Mouse (Mus musculus): ENCODE results near the gene Frmd8. TPM values are rescaled to one million over a fixed set of nuclear protein-coding genes. Genes with fewer than 3 reads are reported as not detected.

The Frmd8 gene
- polyA plus RNA-seq, 1 experiment from 2014 or later: 14.0 TPM

- DNase-seq (ENCODE audit: low spot score, missing footprints) (no peak), ATAC-seq (ENCODE audit: low FRiP score) (no peak)
- WGBS: 78% methylated on average over 9 of the region's 9 CpGs
- H3K4me1 ChIP-seq (ENCODE audit: control insufficient read depth, insufficient read depth, low read length): peaks cover 29% of the 10 kb centered on the region
- no peaks in the 10 kb centered on the region for H3K9me3 ChIP-seq (ENCODE audit: control insufficient read depth, low read length)
- H3K27me3 ChIP-seq (ENCODE audit: control insufficient read depth, insufficient read depth, low read length): no peaks in the 10 kb centered on the region
- no peak overlapping the region for H3K9ac ChIP-seq (ENCODE audit: low read length)
- H3K36me3 ChIP-seq (ENCODE audit: control insufficient read depth, insufficient read depth, low read length): no peaks in the 10 kb centered on the region
- H3K4me2 ChIP-seq: no peak overlapping the region
- H3K4me3 ChIP-seq (ENCODE audit: low read depth, low read length): no peak overlapping the region
- H3K27ac ChIP-seq (ENCODE audit: low read depth, low read length): peak overlapping the region; percentile 15; the same call in 1 of the 2 replicates
Observed at GRCm38 (mm10) chr19:5810840-5811563, 64.1 kb downstream of the Frmd8 start.

- no peaks in the 10 kb centered on the region for H3K36me3 ChIP-seq (ENCODE audit: control insufficient read depth, insufficient read depth, low read length)
- H3K4me3 ChIP-seq (ENCODE audit: low read depth, low read length): no peak overlapping the region
- H3K9ac ChIP-seq (ENCODE audit: low read length): no peak overlapping the region
- whole genome bisulfite sequencing: 55% methylated on average over 11 of the region's 11 CpGs
- H3K9me3 ChIP-seq (ENCODE audit: control insufficient read depth, low read length): no peaks in the 10 kb centered on the region
- no peak overlapping the region for H3K4me2 ChIP-seq
- peak overlapping the region; percentile 15 for H3K27ac ChIP-seq (ENCODE audit: low read depth, low read length)
- DNase-seq (ENCODE audit: low spot score, missing footprints): no peak
- no peak for ATAC-seq (ENCODE audit: low FRiP score)
- H3K4me1 ChIP-seq (ENCODE audit: control insufficient read depth, insufficient read depth, low read length): peaks cover 32% of the 10 kb centered on the region
- no peaks in the 10 kb centered on the region for H3K27me3 ChIP-seq (ENCODE audit: control insufficient read depth, insufficient read depth, low read length)
Observed at GRCm38 (mm10) chr19:5810103-5810839, 64.8 kb downstream of the Frmd8 start.

- no peak for DNase-seq (ENCODE audit: low spot score, missing footprints)
- no peaks in the 10 kb centered on the region for H3K36me3 ChIP-seq (ENCODE audit: control insufficient read depth, insufficient read depth, low read length)
- ATAC-seq (ENCODE audit: low FRiP score): no peak
- H3K4me2 ChIP-seq: no peak overlapping the region
- H3K4me1 ChIP-seq (ENCODE audit: control insufficient read depth, insufficient read depth, low read length): peaks cover 34% of the 10 kb centered on the region
- H3K27ac ChIP-seq (ENCODE audit: low read depth, low read length): no peak overlapping the region
- 54% methylated on average over 7 of the region's 7 CpGs for WGBS
- no peak overlapping the region for H3K4me3 ChIP-seq (ENCODE audit: low read depth, low read length)
- no peak overlapping the region for H3K9ac ChIP-seq (ENCODE audit: low read length)
- no peaks in the 10 kb centered on the region for H3K27me3 ChIP-seq (ENCODE audit: control insufficient read depth, insufficient read depth, low read length)
- H3K9me3 ChIP-seq (ENCODE audit: control insufficient read depth, low read length): no peaks in the 10 kb centered on the region
Observed at GRCm38 (mm10) chr19:5809712-5810089, 65.4 kb downstream of the Frmd8 start.

GRCm38 (mm10) chr19:5808955-5809711 is 65.9 kb downstream of the Frmd8 start:
- Histone ChIP-seq H3K9me3 (ENCODE audit: control insufficient read depth, low read length) (no peaks in the 10 kb centered on the region), H3K4me3 (ENCODE audit: low read depth, low read length) (no peak overlapping the region), H3K9ac (ENCODE audit: low read length) (no peak overlapping the region), H3K36me3 (ENCODE audit: control insufficient read depth, insufficient read depth, low read length) (no peaks in the 10 kb centered on the region), H3K27me3 (ENCODE audit: control insufficient read depth, insufficient read depth, low read length) (no peaks in the 10 kb centered on the region), H3K4me1 (ENCODE audit: control insufficient read depth, insufficient read depth, low read length) (peaks cover 39% of the 10 kb centered on the region), H3K27ac (ENCODE audit: low read depth, low read length) (no peak overlapping the region), H3K4me2 (no peak overlapping the region)
- DNase-seq (ENCODE audit: low spot score, missing footprints) (no peak), ATAC-seq (ENCODE audit: low FRiP score) (no peak)
- WGBS: 73% methylated on average over 14 of the region's 14 CpGs

GRCm38 (mm10) chr19:5807740-5808139 is 67.3 kb downstream of the Frmd8 start:
- Histone ChIP-seq H3K27me3 (ENCODE audit: control insufficient read depth, insufficient read depth, low read length) (no peaks in the 10 kb centered on the region), H3K4me3 (ENCODE audit: low read depth, low read length) (no peak overlapping the region), H3K9ac (ENCODE audit: low read length) (no peak overlapping the region), H3K9me3 (ENCODE audit: control insufficient read depth, low read length) (no peaks in the 10 kb centered on the region), H3K27ac (ENCODE audit: low read depth, low read length) (no peak overlapping the region), H3K4me2 (no peak overlapping the region), H3K4me1 (ENCODE audit: control insufficient read depth, insufficient read depth, low read length) (peaks cover 44% of the 10 kb centered on the region), H3K36me3 (ENCODE audit: control insufficient read depth, insufficient read depth, low read length) (no peaks in the 10 kb centered on the region)
- ATAC-seq (ENCODE audit: low FRiP score) (no peak), DNase-seq (ENCODE audit: low spot score, missing footprints) (no peak)
- 67% methylated on average over 3 of the region's 3 CpGs for WGBS

GRCm38 (mm10) chr19:5806809-5807205 is 68.3 kb downstream of the Frmd8 start:
- Histone ChIP-seq H3K4me3 (ENCODE audit: low read depth, low read length) (no peak overlapping the region), H3K4me2 (no peak overlapping the region; the same call in 1 of the 2 replicates), H3K9me3 (ENCODE audit: control insufficient read depth, low read length) (no peaks in the 10 kb centered on the region), H3K4me1 (ENCODE audit: control insufficient read depth, insufficient read depth, low read length) (peaks cover 37% of the 10 kb centered on the region), H3K27me3 (ENCODE audit: control insufficient read depth, insufficient read depth, low read length) (no peaks in the 10 kb centered on the region), H3K9ac (ENCODE audit: low read length) (peak overlapping the region; percentile 39), H3K36me3 (ENCODE audit: control insufficient read depth, insufficient read depth, low read length) (no peaks in the 10 kb centered on the region), H3K27ac (ENCODE audit: low read depth, low read length) (peak overlapping the region; percentile 82)
- DNase-seq (ENCODE audit: low spot score, missing footprints) (peak; percentile 83), ATAC-seq (ENCODE audit: low FRiP score) (no peak)
- 18% methylated on average over 6 of the region's 6 CpGs for WGBS

GRCm38 (mm10) chr19:5806051-5806808 is 68.8 kb downstream of the Frmd8 start:
- Histone ChIP-seq H3K9me3 (ENCODE audit: control insufficient read depth, low read length) (no peaks in the 10 kb centered on the region), H3K4me1 (ENCODE audit: control insufficient read depth, insufficient read depth, low read length) (peaks cover 34% of the 10 kb centered on the region), H3K9ac (ENCODE audit: low read length) (peak overlapping the region; percentile 52), H3K36me3 (ENCODE audit: control insufficient read depth, insufficient read depth, low read length) (no peaks in the 10 kb centered on the region), H3K4me2 (peak overlapping the region; percentile 26; the same call in 1 of the 2 replicates), H3K4me3 (ENCODE audit: low read depth, low read length) (no peak overlapping the region), H3K27ac (ENCODE audit: low read depth, low read length) (peak overlapping the region; percentile 82), H3K27me3 (ENCODE audit: control insufficient read depth, insufficient read depth, low read length) (no peaks in the 10 kb centered on the region)
- ATAC-seq (ENCODE audit: low FRiP score): no peak
- 1% methylated on average over 8 of the region's 8 CpGs for WGBS
- DNase-seq (ENCODE audit: low spot score, missing footprints): peak; percentile 91

- DNase-seq (ENCODE audit: low spot score, missing footprints): peak; percentile 89
- H3K27me3 ChIP-seq (ENCODE audit: control insufficient read depth, insufficient read depth, low read length): no peaks in the 10 kb centered on the region
- H3K27ac ChIP-seq (ENCODE audit: low read depth, low read length): peak overlapping the region; percentile 95
- peak overlapping the region; percentile 77 for H3K9ac ChIP-seq (ENCODE audit: low read length)
- no peaks in the 10 kb centered on the region for H3K9me3 ChIP-seq (ENCODE audit: control insufficient read depth, low read length)
- H3K4me1 ChIP-seq (ENCODE audit: control insufficient read depth, insufficient read depth, low read length): peaks cover 28% of the 10 kb centered on the region
- ATAC-seq (ENCODE audit: low FRiP score): no peak
- H3K36me3 ChIP-seq (ENCODE audit: control insufficient read depth, insufficient read depth, low read length): no peaks in the 10 kb centered on the region
- WGBS: 43% methylated on average over 8 of the region's 8 CpGs
- H3K4me2 ChIP-seq: peak overlapping the region; percentile 51; the same call in 1 of the 2 replicates
- H3K4me3 ChIP-seq (ENCODE audit: low read depth, low read length): peak overlapping the region; percentile 24; the same call in 1 of the 2 replicates
Observed at GRCm38 (mm10) chr19:5804371-5804899, 70.6 kb downstream of the Frmd8 start.
